Mouse (Mus musculus) lung, postnatal 10 days (tissue): Measurements from ENCODE around the gene Tcf7.

ENCODE experiments used
- DNase-seq: peaks from one replicate; pipeline ENCODE4 v3.0.0; 2021

Gene Tcf7

DNA sequence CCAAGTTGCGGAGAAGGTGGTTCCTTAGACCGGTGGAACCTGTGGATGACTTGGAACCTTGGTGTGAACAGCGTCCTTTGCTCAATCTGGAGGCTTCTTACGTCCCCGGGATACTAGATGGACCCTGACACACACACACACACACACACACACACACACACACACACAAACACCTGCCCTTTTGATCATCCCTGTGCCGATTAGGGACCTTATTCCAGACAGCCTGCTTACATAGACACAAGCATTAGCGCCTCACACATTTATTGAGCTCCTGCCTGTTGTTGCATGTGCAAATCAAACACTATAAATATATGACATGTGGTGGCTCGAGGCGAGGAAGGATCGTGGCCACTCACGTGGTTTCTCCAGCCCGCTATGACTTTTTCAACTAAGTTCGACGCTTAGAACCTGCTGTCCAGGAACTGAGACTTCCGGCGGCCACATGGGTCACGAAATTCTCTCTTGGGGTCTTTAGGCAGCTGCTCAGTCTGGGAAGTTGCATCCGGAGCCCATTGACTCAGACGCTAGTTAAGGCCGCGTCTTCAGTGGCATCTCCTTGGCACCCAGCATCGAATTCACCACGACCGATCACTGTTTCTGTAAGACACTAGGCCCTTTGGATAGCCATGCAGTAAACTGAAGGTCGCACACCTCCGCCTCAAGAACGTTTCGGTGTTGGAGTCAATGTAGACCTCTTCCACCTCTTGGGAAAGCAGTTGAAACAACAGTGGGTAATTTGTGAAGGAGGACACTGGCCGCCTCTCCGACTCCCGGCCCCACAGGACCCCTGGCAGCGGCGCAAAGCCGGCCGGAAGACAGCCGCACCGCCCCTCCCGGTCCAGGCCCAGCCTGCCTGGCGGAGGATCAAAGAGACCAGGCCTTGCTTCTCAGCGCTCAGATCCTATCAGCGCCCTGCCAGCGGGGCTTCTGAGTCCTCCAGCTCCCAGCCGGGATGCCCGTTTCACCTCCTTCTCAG lies 1.1 kb upstream of the Tcf7 start:
- DNase-seq = peak; percentile 96

- no peak for DNase-seq
Observed at GRCm38 (mm10) chr11:52282420-52282773, 417 bp downstream of the Tcf7 start.

GRCm38 (mm10) chr11:52281568-52282328 lies 1.1 kb downstream of the Tcf7 start:
- no peak for DNase-seq

GRCm38 (mm10) chr11:52280566-52281455 lies 2.0 kb downstream of the Tcf7 start:
- no peak for DNase-seq

- DNase-seq = no peak
Observed at GRCm38 (mm10) chr11:52279611-52280145, 3.1 kb downstream of the Tcf7 start.

DNA sequence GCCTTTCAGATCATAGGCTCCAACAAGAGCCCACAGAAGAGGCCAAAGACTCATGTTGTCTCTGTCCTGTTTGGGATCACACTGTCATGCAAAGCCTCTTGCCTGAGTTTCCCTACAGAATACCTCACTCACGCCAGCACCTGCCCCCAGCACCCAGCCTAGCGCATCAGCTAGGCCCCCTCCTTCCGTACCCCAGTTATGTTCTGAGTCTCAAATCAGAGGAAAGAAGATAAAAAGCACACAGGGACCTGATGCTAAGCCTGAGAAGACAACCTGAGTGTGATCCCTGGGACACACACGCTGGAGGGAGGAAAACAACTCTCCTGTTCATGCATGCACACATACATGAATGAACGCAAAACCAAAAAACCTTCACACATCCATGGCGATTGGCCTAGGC lies 3.8 kb downstream of the Tcf7 start:
- no peak for DNase-seq

GRCm38 (mm10) chr11:52278164-52278563 lies 4.7 kb downstream of the Tcf7 start:
- DNase-seq = no peak

DNA sequence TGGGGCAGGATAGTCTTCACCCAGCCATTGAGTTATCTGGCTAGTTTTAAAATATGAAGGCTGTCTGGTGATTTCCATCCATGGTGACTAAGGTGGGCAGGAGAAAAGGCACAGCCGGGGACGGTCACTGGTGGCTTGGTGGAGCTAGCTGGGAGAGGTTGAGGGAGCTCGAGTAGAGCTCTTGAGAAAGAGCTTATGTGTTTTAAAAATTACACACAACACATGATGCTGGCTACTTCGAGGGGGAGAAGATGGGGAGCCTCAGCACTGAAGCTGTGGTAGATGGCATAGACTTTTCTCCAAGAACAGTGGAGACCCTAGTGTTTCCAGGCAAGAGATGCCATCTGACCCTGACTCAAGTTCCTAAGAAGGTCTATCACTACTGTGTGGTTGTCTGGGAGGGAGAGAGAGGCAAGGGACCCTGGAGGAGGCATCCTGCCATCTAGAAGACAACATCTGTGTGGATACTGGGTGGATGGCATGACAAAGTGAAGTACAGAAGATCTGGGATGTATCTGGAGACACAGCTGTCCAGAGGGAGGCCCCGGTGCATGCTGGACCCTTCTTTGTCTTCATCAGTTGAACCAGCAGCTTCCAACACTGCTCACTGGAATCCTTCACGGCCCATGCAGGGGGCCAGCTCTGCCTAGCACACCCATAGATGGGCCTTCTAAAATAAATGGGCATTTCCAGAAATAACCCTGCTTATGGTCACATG lies 5.2 kb downstream of the Tcf7 start:
- DNase-seq = no peak

DNA sequence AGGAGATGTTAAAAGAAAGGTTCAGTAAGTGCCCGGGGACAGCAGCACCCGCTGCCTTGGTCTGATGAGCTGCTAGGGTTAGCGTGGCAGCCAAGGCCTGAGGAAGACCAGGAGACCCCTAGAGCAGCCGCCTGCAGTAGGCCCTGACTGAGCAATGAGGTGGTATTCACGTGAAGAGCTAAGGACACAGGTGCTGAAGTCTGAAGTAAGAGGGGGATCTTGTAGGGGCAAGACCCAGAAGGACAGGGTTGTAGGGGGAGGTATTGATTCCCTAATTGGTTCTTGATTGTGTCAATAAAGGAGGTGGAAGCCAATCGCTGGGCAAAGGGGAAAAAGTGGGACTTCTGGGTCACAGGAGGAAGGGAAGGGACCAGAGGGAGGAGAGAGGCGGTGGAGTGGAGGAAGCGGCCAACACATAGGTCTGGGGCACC lies 5.8 kb downstream of the Tcf7 start:
- DNase-seq = no peak

GRCm38 (mm10) chr11:52275774-52276555 lies 6.8 kb downstream of the Tcf7 start:
- DNase-seq = no peak

- DNase-seq = no peak
Observed at GRCm38 (mm10) chr11:52275366-52275765, 7.4 kb downstream of the Tcf7 start.

GRCm38 (mm10) chr11:52274456-52275112 lies 8.2 kb downstream of the Tcf7 start:
- no peak for DNase-seq

DNA sequence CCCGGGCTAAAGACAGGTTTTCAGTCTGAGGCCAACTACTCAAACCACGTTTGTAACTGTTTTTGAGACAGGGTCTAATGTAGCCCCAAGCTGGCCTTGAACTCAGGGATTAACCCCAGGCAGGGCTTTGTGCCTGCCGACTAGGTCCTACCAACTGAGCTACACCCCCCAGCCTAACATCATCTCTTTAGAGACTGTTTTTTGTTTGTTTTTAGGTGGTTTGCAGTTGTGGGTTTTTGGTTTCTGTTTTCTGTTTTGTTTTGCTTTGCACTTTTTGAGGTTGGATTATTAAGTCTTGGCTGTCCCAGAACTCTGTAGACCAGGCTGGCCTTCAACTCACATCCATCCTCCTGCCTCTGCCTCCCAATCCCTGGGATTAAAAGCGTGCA lies 8.9 kb downstream of the Tcf7 start:
- no peak for DNase-seq

DNA sequence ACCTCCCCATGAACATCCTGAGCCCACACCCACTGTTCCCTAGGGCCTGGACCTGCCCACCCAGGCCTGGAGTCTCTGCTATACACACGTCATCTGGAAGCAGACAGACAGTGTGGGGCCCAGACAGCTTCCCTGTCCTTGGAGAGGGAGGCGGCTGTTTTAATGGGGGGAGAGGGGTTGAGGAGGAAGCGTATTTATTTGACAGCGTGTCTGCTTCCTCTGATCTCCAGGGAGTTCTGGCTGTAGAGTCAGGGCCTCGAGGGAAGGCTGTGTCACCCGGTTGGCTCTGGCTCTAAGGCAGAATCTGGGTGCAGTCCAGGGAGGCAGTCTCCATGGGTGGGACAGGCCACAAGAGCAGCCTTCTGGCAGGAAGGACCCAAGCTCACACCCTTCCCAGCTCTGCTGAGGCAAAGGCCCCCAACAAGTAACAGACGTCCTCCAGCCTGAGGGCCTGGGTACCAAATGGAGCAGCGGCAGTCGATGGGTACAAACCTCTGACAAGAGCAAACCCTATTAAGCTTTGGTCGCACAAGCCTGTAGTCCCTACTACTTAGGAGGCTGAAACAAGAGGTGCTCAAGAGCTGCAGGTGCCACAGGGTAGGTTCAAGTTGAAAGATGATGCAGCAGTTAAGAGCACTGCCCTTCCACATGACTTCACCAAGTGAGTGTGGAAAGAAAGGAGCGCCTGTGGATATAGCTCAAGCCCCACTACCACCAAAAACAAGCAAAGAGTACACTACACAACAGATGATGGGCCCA lies 9.5 kb downstream of the Tcf7 start:
- DNase-seq = peak; percentile 94

DNA sequence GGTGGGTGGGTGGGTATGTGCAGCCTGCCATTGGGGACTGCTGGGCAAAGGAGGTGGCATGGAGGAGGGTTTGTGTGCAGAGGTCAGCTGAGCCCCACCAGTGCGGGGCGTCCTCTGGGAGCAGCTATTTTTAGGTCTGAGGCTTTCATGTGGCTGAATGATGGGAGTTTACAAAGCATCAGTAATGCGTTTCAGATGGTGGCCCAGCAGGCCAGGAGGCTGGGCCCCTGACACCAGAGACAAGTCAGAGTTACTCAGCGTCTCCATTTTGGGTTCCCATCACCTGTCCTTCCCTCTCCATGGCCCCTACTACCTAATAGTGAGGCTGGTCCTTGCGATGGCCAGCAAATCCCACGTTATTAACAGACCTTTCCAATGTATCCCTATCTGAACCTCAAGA lies 10.2 kb downstream of the Tcf7 start:
- DNase-seq = peak; percentile 43

GRCm38 (mm10) chr11:52271765-52272495 lies 10.9 kb downstream of the Tcf7 start:
- no peak for DNase-seq

DNA sequence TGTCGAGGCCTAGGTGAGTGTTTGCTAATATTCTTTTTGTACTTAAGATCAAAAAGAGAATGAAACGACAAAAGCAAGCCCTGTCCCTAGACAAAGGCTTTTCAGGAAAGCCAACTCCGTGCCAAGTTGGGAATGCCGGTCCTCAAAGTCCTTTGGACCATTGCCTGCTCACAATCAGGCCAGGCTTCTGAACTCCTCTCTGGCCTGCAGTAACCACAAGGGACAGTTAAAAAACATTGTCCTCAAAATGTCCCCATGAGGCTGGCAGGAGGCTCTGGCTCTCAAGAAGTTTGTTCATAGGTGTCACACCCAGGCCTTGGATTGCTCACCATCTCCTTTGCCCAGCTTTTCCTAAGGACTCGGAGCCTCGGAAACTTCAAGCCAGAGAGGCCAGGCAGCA lies 13.0 kb downstream of the Tcf7 start:
- DNase-seq = peak; percentile 63

GRCm38 (mm10) chr11:52268104-52268835 lies 14.5 kb downstream of the Tcf7 start:
- DNase-seq = peak; percentile 82
